Mouse (Mus musculus): ENCODE data around the gene Nr3c2. TPM values are rescaled to one million over a fixed set of nuclear protein-coding genes. Genes with fewer than 3 reads are reported as not detected.

Gene Nr3c2
- polyA plus RNA-seq, 1 experiment: 7.6 TPM

- Histone ChIP-seq H3K4me1 (ENCODE audit: control insufficient read depth, insufficient read depth, low read length) (peaks cover 6% of the 10 kb centered on the region; the same call in 1 of the 2 replicates), H3K27me3 (replicated peaks; ENCODE audit: control insufficient read depth, insufficient read depth, low read length) (no peaks in the 10 kb centered on the region), H3K27ac (ENCODE audit: insufficient read depth, low read depth, low read length) (no peak overlapping the region), H3K4me3 (ENCODE audit: insufficient read depth, low read depth, low read length) (no peak overlapping the region), H3K36me3 (ENCODE audit: control insufficient read depth, insufficient read depth, low read length) (no peaks in the 10 kb centered on the region)
- DNase-seq: no peak
- WGBS: 98% methylated on average over 2 of the region's 2 CpGs
- TF ChIP-seq CTCF (conservative IDR thresholded peaks at IDR 0.05; ENCODE audit: insufficient read depth, insufficient read length, low read depth, low read length): no peak
- no peak for TF ChIP-seq POLR2A (IDR thresholded peaks at IDR 0.05; ENCODE audit: low read depth, low read length)
Measured at GRCm38 (mm10) chr8:76915260-76915659, 16.0 kb downstream of the Nr3c2 start.

- WGBS: 83% methylated on average over 2 of the region's 2 CpGs
- TF ChIP-seq POLR2A (IDR thresholded peaks at IDR 0.05; ENCODE audit: low read depth, low read length) (no peak), CTCF (conservative IDR thresholded peaks at IDR 0.05; ENCODE audit: insufficient read depth, insufficient read length, low read depth, low read length) (no peak)
- Histone ChIP-seq H3K27me3 (replicated peaks; ENCODE audit: control insufficient read depth, insufficient read depth, low read length) (no peaks in the 10 kb centered on the region), H3K27ac (ENCODE audit: insufficient read depth, low read depth, low read length) (no peak overlapping the region), H3K4me1 (ENCODE audit: control insufficient read depth, insufficient read depth, low read length) (no peaks in the 10 kb centered on the region), H3K36me3 (ENCODE audit: control insufficient read depth, insufficient read depth, low read length) (no peaks in the 10 kb centered on the region), H3K4me3 (ENCODE audit: insufficient read depth, low read depth, low read length) (no peak overlapping the region)
- no peak for DNase-seq
Measured at GRCm38 (mm10) chr8:76919546-76919945, 20.3 kb downstream of the Nr3c2 start.

- Histone ChIP-seq H3K27me3 (replicated peaks; ENCODE audit: control insufficient read depth, insufficient read depth, low read length) (no peaks in the 10 kb centered on the region), H3K4me3 (ENCODE audit: insufficient read depth, low read depth, low read length) (no peak overlapping the region), H3K27ac (ENCODE audit: insufficient read depth, low read depth, low read length) (no peak overlapping the region), H3K36me3 (ENCODE audit: control insufficient read depth, insufficient read depth, low read length) (no peaks in the 10 kb centered on the region), H3K4me1 (ENCODE audit: control insufficient read depth, insufficient read depth, low read length) (no peaks in the 10 kb centered on the region)
- 91% methylated on average over 4 of the region's 4 CpGs for WGBS
- TF ChIP-seq POLR2A (IDR thresholded peaks at IDR 0.05; ENCODE audit: low read depth, low read length) (no peak), CTCF (conservative IDR thresholded peaks at IDR 0.05; ENCODE audit: insufficient read depth, insufficient read length, low read depth, low read length) (no peak)
- DNase-seq: no peak
Measured at GRCm38 (mm10) chr8:76924150-76924549, 24.9 kb downstream of the Nr3c2 start.

GRCm38 (mm10) chr8:76928326-76928725 lies 29.1 kb downstream of the Nr3c2 start:
- H3K27ac ChIP-seq (ENCODE audit: insufficient read depth, low read depth, low read length): no peak overlapping the region
- no peak for DNase-seq
- no peak overlapping the region for H3K4me3 ChIP-seq (ENCODE audit: insufficient read depth, low read depth, low read length)
- no peaks in the 10 kb centered on the region for H3K4me1 ChIP-seq (ENCODE audit: control insufficient read depth, insufficient read depth, low read length)
- H3K36me3 ChIP-seq (ENCODE audit: control insufficient read depth, insufficient read depth, low read length): no peaks in the 10 kb centered on the region
- TF ChIP-seq CTCF (conservative IDR thresholded peaks at IDR 0.05; ENCODE audit: insufficient read depth, insufficient read length, low read depth, low read length) (no peak), POLR2A (IDR thresholded peaks at IDR 0.05; ENCODE audit: low read depth, low read length) (no peak)
- H3K27me3 ChIP-seq (replicated peaks; ENCODE audit: control insufficient read depth, insufficient read depth, low read length): no peaks in the 10 kb centered on the region
- WGBS: 55% methylated on average over 1 of the region's 1 CpGs

GRCm38 (mm10) chr8:76928808-76929207 lies 29.6 kb downstream of the Nr3c2 start:
- no peak overlapping the region for H3K4me3 ChIP-seq (ENCODE audit: insufficient read depth, low read depth, low read length)
- WGBS: 86% methylated on average over 5 of the region's 5 CpGs
- H3K4me1 ChIP-seq (ENCODE audit: control insufficient read depth, insufficient read depth, low read length): no peaks in the 10 kb centered on the region
- no peaks in the 10 kb centered on the region for H3K36me3 ChIP-seq (ENCODE audit: control insufficient read depth, insufficient read depth, low read length)
- no peak for DNase-seq
- TF ChIP-seq POLR2A (IDR thresholded peaks at IDR 0.05; ENCODE audit: low read depth, low read length) (no peak), CTCF (conservative IDR thresholded peaks at IDR 0.05; ENCODE audit: insufficient read depth, insufficient read length, low read depth, low read length) (no peak)
- no peaks in the 10 kb centered on the region for H3K27me3 ChIP-seq (replicated peaks; ENCODE audit: control insufficient read depth, insufficient read depth, low read length)
- H3K27ac ChIP-seq (ENCODE audit: insufficient read depth, low read depth, low read length): no peak overlapping the region

- TF ChIP-seq CTCF (conservative IDR thresholded peaks at IDR 0.05; ENCODE audit: insufficient read depth, insufficient read length, low read depth, low read length): no peak
- no peak for TF ChIP-seq POLR2A (IDR thresholded peaks at IDR 0.05; ENCODE audit: low read depth, low read length)
- H3K27ac ChIP-seq (ENCODE audit: insufficient read depth, low read depth, low read length): no peak overlapping the region
- DNase-seq: no peak
- H3K36me3 ChIP-seq (ENCODE audit: control insufficient read depth, insufficient read depth, low read length): no peaks in the 10 kb centered on the region
- no peaks in the 10 kb centered on the region for H3K4me1 ChIP-seq (ENCODE audit: control insufficient read depth, insufficient read depth, low read length)
- no peaks in the 10 kb centered on the region for H3K27me3 ChIP-seq (replicated peaks; ENCODE audit: control insufficient read depth, insufficient read depth, low read length)
- no peak overlapping the region for H3K4me3 ChIP-seq (ENCODE audit: insufficient read depth, low read depth, low read length)
- WGBS: 86% methylated on average over 3 of the region's 3 CpGs
Measured at GRCm38 (mm10) chr8:76965046-76965445, 65.8 kb downstream of the Nr3c2 start.

GRCm38 (mm10) chr8:76971187-76971586 lies 71.9 kb downstream of the Nr3c2 start:
- Histone ChIP-seq H3K4me3 (ENCODE audit: insufficient read depth, low read depth, low read length) (no peak overlapping the region), H3K36me3 (ENCODE audit: control insufficient read depth, insufficient read depth, low read length) (no peaks in the 10 kb centered on the region), H3K27ac (ENCODE audit: insufficient read depth, low read depth, low read length) (no peak overlapping the region), H3K4me1 (ENCODE audit: control insufficient read depth, insufficient read depth, low read length) (0 out of 2 replicates have a peak, but pooled peaks cover 3% of the 10 kb centered on the region), H3K27me3 (replicated peaks; ENCODE audit: control insufficient read depth, insufficient read depth, low read length) (no peaks in the 10 kb centered on the region)
- TF ChIP-seq CTCF (conservative IDR thresholded peaks at IDR 0.05; ENCODE audit: insufficient read depth, insufficient read length, low read depth, low read length) (no peak), POLR2A (IDR thresholded peaks at IDR 0.05; ENCODE audit: low read depth, low read length) (no peak)
- 86% methylated on average over 4 of the region's 4 CpGs for WGBS
- DNase-seq: no peak

Data from kidney, adult 2 months (tissue).